Mouse (Mus musculus) frontal cortex, adult (tissue): ENCODE results near the gene Lrp2.
"Not testable (repeated sequence)": the region's sequence is repeated elsewhere in the genome, so short reads cannot be mapped to it uniquely, and the experiment has no call there.

Experiments
- ATAC-seq: cut with Nextera tagmentation; 2 replicates; pipeline ENCODE4 v1.9.2; 2017; ENCODE audit warnings: mild to moderate bottlenecking, moderate library complexity, mixed read lengths; ENCODE audit not compliant: low TSS enrichment

The Lrp2 gene

GRCm38 (mm10) chr2:69582861-69583260 lies 3.0 kb downstream of the Lrp2 start:
- no peak for ATAC-seq

GRCm38 (mm10) chr2:69582068-69582467 lies 3.8 kb downstream of the Lrp2 start:
- ATAC-seq = not testable (repeated sequence)

DNA sequence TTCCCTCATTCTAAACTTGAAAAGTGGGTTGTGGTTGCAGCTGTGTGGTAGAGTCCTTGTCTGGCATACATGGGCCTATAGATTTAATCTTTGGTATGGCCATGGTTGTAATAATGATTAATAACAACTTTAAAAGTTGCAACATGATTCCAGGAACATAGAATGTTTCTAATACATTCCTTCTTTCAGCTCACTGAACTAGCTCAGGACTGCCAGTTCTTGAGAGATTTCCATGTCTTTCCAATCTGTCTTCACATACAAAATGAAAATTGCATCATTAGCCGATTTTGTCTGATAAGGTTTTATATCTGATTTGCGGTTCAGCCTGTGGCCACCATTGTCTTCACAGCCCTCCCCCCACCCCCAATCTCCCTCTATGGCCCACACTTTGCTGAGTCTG lies 5.8 kb downstream of the Lrp2 start:
- ATAC-seq = no peak

- no peak for ATAC-seq
These were observed 7.7 kb downstream of the Lrp2 start for GRCm38 (mm10) chr2:69578206-69578605.

DNA sequence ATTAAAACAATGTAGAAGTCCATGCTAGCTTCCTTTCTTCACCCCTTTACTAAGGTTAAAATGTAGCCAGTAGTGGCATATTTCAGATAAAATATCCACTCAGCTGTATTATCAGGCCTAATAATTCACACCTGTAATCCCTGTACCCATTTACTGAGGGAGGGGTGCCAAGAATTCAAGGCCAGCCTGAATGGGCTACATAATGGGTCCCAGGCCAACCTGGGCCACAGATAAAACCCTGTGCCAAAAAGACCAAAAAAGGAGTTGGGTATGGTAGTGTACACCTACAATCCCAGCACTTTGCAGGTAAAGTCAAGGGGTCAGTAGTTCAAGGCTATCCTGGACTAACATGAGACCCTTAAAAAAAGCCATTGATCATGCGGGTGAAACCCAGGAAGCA lies 9.3 kb downstream of the Lrp2 start:
- no peak for ATAC-seq

- no peak for ATAC-seq
These were observed 10.9 kb downstream of the Lrp2 start for GRCm38 (mm10) chr2:69574934-69575333.

GRCm38 (mm10) chr2:69574261-69574660 lies 11.6 kb downstream of the Lrp2 start:
- ATAC-seq = no peak

GRCm38 (mm10) chr2:69573733-69574054 lies 12.2 kb downstream of the Lrp2 start:
- no peak for ATAC-seq

DNA sequence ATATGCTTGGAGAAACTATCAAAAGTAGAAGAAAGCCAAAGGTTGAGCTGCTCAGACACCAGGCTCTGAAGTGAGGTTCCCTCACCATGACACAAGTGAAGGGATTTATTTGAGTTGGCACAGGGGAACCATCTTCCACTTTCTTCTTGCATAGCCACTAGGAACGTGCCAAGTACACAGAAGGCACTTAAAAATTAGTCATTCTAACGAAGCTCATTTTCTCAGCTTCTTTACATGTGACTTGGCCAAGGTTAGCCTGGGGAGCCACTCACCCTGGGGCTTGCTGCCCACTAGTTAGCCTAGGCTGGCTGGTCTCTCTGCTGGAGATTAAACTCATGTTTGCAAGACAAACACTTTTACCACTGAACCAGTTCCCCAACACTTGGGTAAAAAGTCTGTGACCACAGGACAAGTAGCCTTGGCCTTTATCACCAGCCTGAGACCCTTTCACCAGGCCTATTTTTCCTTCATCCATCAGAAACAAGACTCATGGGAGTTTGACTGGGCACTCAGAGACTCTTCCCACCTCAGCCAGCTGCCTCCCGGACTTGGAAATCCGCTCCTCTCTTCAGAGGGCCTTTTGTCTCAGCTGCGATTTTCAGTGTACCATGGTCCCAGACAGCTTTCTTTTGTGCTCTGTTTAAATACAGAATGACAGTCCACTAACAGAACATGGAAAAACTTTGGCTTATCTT lies 12.7 kb downstream of the Lrp2 start:
- ATAC-seq = no peak

GRCm38 (mm10) chr2:69570556-69570955 lies 15.3 kb downstream of the Lrp2 start:
- ATAC-seq = no peak

GRCm38 (mm10) chr2:69566281-69566680 lies 19.6 kb downstream of the Lrp2 start:
- ATAC-seq = no peak

DNA sequence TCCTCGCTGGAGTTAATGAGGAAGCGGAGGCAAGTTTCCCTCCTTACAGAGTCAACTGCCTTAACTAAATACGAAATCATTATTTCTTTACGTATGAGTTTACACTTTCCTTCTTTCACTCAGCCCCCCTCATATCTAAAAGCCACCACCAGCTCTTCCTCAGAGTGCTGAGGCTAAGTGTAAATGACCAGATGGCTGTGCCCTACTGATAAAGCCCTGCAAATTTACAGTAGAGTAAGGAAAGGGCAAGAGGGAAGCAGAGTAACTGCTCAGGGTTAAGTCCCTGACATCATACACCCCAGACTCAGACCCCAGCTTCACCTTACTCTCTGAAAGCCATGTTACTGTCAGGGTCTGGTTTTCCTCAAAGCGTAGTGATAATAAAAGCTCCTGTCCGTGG lies 22.4 kb downstream of the Lrp2 start:
- no peak for ATAC-seq

- no peak for ATAC-seq
These were observed 23.1 kb downstream of the Lrp2 start for GRCm38 (mm10) chr2:69562761-69563160.

- no peak for ATAC-seq
These were observed 25.6 kb downstream of the Lrp2 start for GRCm38 (mm10) chr2:69560221-69560620.

GRCm38 (mm10) chr2:69559380-69559779 lies 26.5 kb downstream of the Lrp2 start:
- ATAC-seq = no peak

- ATAC-seq = no peak
These were observed 29.2 kb downstream of the Lrp2 start for GRCm38 (mm10) chr2:69556686-69557085.

GRCm38 (mm10) chr2:69551639-69552038 lies 34.2 kb downstream of the Lrp2 start:
- ATAC-seq = no peak

DNA sequence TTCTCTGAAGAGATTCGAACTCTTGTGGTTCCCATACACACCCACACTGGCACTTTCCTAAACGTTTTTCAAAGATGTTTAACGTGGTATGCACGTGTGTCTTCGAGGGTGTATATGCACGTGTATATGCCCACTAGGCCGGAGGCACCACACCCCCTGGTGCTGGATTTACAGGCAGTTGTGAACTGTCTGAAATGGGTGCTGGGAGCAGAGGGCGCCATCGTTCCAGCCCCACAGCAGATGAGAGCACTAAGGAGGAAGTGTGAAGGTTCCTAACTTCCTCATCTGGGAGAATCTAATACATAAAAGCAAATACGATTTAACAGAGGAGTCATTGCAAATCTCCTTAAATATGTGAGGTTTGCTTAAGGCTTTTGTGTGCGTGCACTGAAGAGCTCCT lies 39.0 kb downstream of the Lrp2 start:
- ATAC-seq = no peak

- no peak for ATAC-seq
These were observed 49.8 kb downstream of the Lrp2 start for GRCm38 (mm10) chr2:69536018-69536417.

DNA sequence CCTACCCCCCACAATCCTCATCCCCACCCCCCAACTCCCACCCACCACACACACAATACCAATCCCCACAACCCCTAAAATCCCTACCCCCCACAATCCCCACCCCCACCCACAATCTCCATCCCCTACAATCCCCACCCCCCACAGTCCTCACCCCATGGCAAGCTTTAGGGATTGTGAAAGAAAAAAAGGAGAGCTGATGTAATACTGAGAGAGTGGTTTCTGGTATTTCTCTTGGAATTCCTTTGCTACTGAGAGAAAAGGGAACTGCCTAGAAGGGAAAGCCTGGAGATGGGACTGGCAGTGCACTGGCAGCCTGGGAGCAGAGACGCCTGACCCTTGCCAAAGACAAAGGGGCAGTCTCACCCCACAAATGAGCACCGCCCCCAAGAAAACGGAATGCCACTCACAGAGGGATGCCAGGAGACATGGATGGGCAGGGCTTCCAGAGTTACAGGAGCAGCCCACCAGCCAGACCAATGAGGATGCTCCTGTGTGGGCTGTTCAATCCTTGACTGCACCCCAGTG lies 54.3 kb downstream of the Lrp2 start:
- no peak for ATAC-seq

GRCm38 (mm10) chr2:69530691-69531527 lies 55.0 kb downstream of the Lrp2 start:
- no peak for ATAC-seq

- ATAC-seq = no peak
These were observed 55.7 kb downstream of the Lrp2 start for GRCm38 (mm10) chr2:69530126-69530525.

DNA sequence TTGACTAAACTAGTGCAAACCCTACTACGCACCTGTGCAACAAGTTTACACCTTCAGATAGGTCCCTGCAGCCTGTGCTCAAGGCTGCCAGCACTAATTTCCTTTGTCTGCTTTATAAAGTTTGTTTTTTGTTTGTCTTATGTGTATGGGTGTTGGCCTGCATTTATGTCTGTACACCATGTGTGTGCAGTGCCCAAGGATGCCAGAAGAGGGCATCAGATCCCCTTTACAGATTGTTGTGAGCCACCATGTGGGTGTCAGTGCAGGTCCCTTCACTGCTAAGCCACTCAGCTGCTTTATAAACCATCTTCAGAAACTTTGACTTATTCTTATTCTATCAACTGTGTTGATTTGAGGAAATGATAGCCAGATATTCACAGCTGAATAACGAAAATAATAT lies 65.6 kb downstream of the Lrp2 start:
- ATAC-seq = no peak
